Mouse (Mus musculus) liver, postnatal 0 days (tissue): ENCODE data around the gene Il20.

Experiments used
- CTCF ChIP-seq: sonication (generic); IDR thresholded peaks from 2 replicates; pipeline ENCODE4 v1.5.1; 2016; ENCODE audit warnings: antibody characterized with exemption, low read depth
- EP300 ChIP-seq: IDR thresholded peaks from 2 replicates; pipeline ENCODE4 v1.6.1; 2016; ENCODE audit warnings: antibody characterized with exemption, low read depth, mild to moderate bottlenecking

GRCm38 (mm10) chr1:130872912-130873311 is 38.3 kb downstream of the Il20 start:
- TF ChIP-seq CTCF: no peak
- TF ChIP-seq EP300: no peak
